Mouse (Mus musculus) embryonic facial prominence, embryonic 14.5 days (tissue): ENCODE data around the gene Col18a1. TPM values are rescaled to one million over a fixed set of nuclear protein-coding genes. Genes with fewer than 3 reads are reported as not detected.

Experiments
- ATAC-seq: fragments of 200-750 bp; cut with Nextera tagmentation; 2 replicates; pipeline ENCODE4 v1.8.0; 2017; ENCODE audit warnings: low read depth, moderate number of reproducible peaks, moderate TSS enrichment
- DNase-seq: peaks from one replicate; pipeline ENCODE4 v3.0.0-alpha.2; 2015; ENCODE audit warnings: low spot score
- H3K27ac ChIP-seq: fragments of 300-500 bp; sonication (generic); replicated peaks from 2 replicates; pipeline ENCODE4 v1.5.1; 2014; ENCODE audit warnings: low read depth, mild to moderate bottlenecking, low read length, moderate library complexity
- H3K27me3 ChIP-seq: fragments of 300-500 bp; sonication (generic); replicated peaks from 2 replicates; pipeline ENCODE4 v1.6.1; 2014; ENCODE audit warnings: low read length; ENCODE audit not compliant: control insufficient read depth, insufficient read depth
- H3K36me3 ChIP-seq: fragments of 300-500 bp; sonication (generic); 2 replicates; pipeline ENCODE4 v1.6.1; 2014; ENCODE audit warnings: low read length, mixed read lengths; ENCODE audit not compliant: control insufficient read depth, insufficient read depth
- H3K4me1 ChIP-seq: fragments of 300-500 bp; sonication (generic); 2 replicates; pipeline ENCODE4 v1.6.1; 2014; ENCODE audit warnings: antibody characterized with exemption, low read length; ENCODE audit not compliant: control insufficient read depth, insufficient read depth
- H3K4me2 ChIP-seq: fragments of 300-500 bp; sonication (generic); 2 replicates; pipeline ENCODE4 v1.6.1; 2014; ENCODE audit warnings: low read depth, mild to moderate bottlenecking, low read length, moderate library complexity, mixed read lengths
- H3K4me3 ChIP-seq: fragments of 300-500 bp; sonication (generic); 2 replicates; pipeline ENCODE4 v1.5.1; 2014; ENCODE audit warnings: low read depth, mild to moderate bottlenecking, low read length
- H3K9ac ChIP-seq: fragments of 300-500 bp; sonication (generic); 2 replicates; pipeline ENCODE4 v1.6.1; 2014; ENCODE audit warnings: low read depth, mild to moderate bottlenecking, low read length, moderate library complexity, mixed read lengths
- H3K9me3 ChIP-seq: fragments of 300-500 bp; sonication (generic); 2 replicates; pipeline ENCODE4 v1.6.1; 2016; ENCODE audit warnings: low read length; ENCODE audit not compliant: control insufficient read depth
- WGBS: fragments of 180-500 bp; shearing (Covaris S2); extraction: QIAGEN DNeasy Blood & Tissue Kit; methylation state at CpG from one replicate; pipeline ENCODE4 v1.1.7; 2014; 5-methylcytosine and 5-hydroxymethylcytosine counted together
- polyA plus RNA-seq: library from polyadenylated mRNA; unstranded; fragments of >200 nt; fragmentation: Nextera tagmentation; extraction: Ambion mirVana; gene quantifications from 2 replicates; pipeline ENCODE4 v1.2.1, GENCODE M21; 2014

Gene Col18a1
- polyA plus RNA-seq, 1 experiment from 2014 or later: 77.8 TPM

GRCm38 (mm10) chr10:77165318-77165945 lies 916 bp downstream of the Col18a1 start:
- H3K4me3 ChIP-seq: peak overlapping the region; percentile 51
- no peaks in the 10 kb centered on the region for H3K36me3 ChIP-seq
- ATAC-seq (0 out of 2 replicates have a peak, but pooled peaks have one; percentile 14), DNase-seq (peak; percentile 59)
- H3K9ac ChIP-seq: peak overlapping the region; percentile 59
- H3K9me3 ChIP-seq: no peaks in the 10 kb centered on the region
- under 1% methylated on average over 34 of the region's 40 CpGs for WGBS
- peaks cover 22% of the 10 kb centered on the region for H3K27me3 ChIP-seq
- H3K4me2 ChIP-seq: peak overlapping the region; percentile 87
- H3K4me1 ChIP-seq: peaks cover 10% of the 10 kb centered on the region; the same call in 1 of the 2 replicates
- peak overlapping the region; percentile 44; the same call in 1 of the 2 replicates for H3K27ac ChIP-seq

GRCm38 (mm10) chr10:77164437-77165052 lies 1.8 kb downstream of the Col18a1 start:
- no peaks in the 10 kb centered on the region for H3K36me3 ChIP-seq
- no peak overlapping the region for H3K27ac ChIP-seq
- WGBS: 6% methylated on average over 9 of the region's 9 CpGs
- DNase-seq: peak; percentile 33
- peak overlapping the region; percentile 51 for H3K4me3 ChIP-seq
- no peaks in the 10 kb centered on the region for H3K9me3 ChIP-seq
- peaks cover 18% of the 10 kb centered on the region for H3K4me1 ChIP-seq
- H3K4me2 ChIP-seq: peak overlapping the region; percentile 87
- peaks cover 22% of the 10 kb centered on the region for H3K27me3 ChIP-seq
- no peak for ATAC-seq
- H3K9ac ChIP-seq: peak overlapping the region; percentile 59; the same call in 1 of the 2 replicates

GRCm38 (mm10) chr10:77164041-77164436 lies 2.3 kb downstream of the Col18a1 start:
- 0 out of 2 replicates have a peak overlapping the region, but pooled peaks have one; percentile 21 for H3K27ac ChIP-seq

GRCm38 (mm10) chr10:77163392-77163977 lies 2.9 kb downstream of the Col18a1 start:
- ATAC-seq (peak; percentile 39; the same call in 1 of the 2 replicates), DNase-seq (peak; percentile 71)
- Histone ChIP-seq H3K36me3 (no peaks in the 10 kb centered on the region), H3K9ac (no peak overlapping the region), H3K4me1 (peaks cover 26% of the 10 kb centered on the region), H3K27me3 (peaks cover 22% of the 10 kb centered on the region), H3K4me2 (peak overlapping the region; percentile 87), H3K4me3 (0 out of 2 replicates have a peak overlapping the region, but pooled peaks have one; percentile 51), H3K27ac (0 out of 2 replicates have a peak overlapping the region, but pooled peaks have one; percentile 21), H3K9me3 (no peaks in the 10 kb centered on the region)
- WGBS: 32% methylated on average over 4 of the region's 4 CpGs

More at GRCm38 (mm10) chr10:77164041-77164436, 2.3 kb downstream of the Col18a1 start:
- 0 out of 2 replicates have a peak overlapping the region, but pooled peaks have one; percentile 51 for H3K4me3 ChIP-seq
- H3K27me3 ChIP-seq: peaks cover 22% of the 10 kb centered on the region
- peak overlapping the region; percentile 87 for H3K4me2 ChIP-seq
- DNase-seq: no peak
- no peak for ATAC-seq
- WGBS: 28% methylated on average over 5 of the region's 5 CpGs
- no peaks in the 10 kb centered on the region for H3K36me3 ChIP-seq
- H3K9me3 ChIP-seq: no peaks in the 10 kb centered on the region
- H3K9ac ChIP-seq: no peak overlapping the region
- peaks cover 23% of the 10 kb centered on the region for H3K4me1 ChIP-seq

GRCm38 (mm10) chr10:77159573-77159972 lies 6.8 kb downstream of the Col18a1 start:
- no peaks in the 10 kb centered on the region for H3K27me3 ChIP-seq
- no peak for ATAC-seq
- no peak overlapping the region for H3K4me3 ChIP-seq
- H3K36me3 ChIP-seq: no peaks in the 10 kb centered on the region
- H3K27ac ChIP-seq: no peak overlapping the region
- DNase-seq: no peak
- WGBS: 41% methylated on average over 8 of the region's 8 CpGs
- no peak overlapping the region for H3K9ac ChIP-seq
- no peaks in the 10 kb centered on the region for H3K9me3 ChIP-seq
- peaks cover 16% of the 10 kb centered on the region; the same call in 1 of the 2 replicates for H3K4me1 ChIP-seq
- no peak overlapping the region for H3K4me2 ChIP-seq

- peak; percentile 39 for DNase-seq
- H3K9ac ChIP-seq: no peak overlapping the region
- no peak for ATAC-seq
- no peak overlapping the region for H3K27ac ChIP-seq
- no peak overlapping the region for H3K4me3 ChIP-seq
- WGBS: 46% methylated on average over 3 of the region's 3 CpGs
- peaks cover 16% of the 10 kb centered on the region; the same call in 1 of the 2 replicates for H3K4me1 ChIP-seq
- no peaks in the 10 kb centered on the region for H3K27me3 ChIP-seq
- no peaks in the 10 kb centered on the region for H3K36me3 ChIP-seq
- no peak overlapping the region for H3K4me2 ChIP-seq
- no peaks in the 10 kb centered on the region for H3K9me3 ChIP-seq
Measured at GRCm38 (mm10) chr10:77158948-77159347, 7.4 kb downstream of the Col18a1 start.

GRCm38 (mm10) chr10:77157245-77158019 lies 8.9 kb downstream of the Col18a1 start:
- Histone ChIP-seq H3K36me3 (no peaks in the 10 kb centered on the region), H3K4me2 (no peak overlapping the region), H3K4me1 (peaks cover 16% of the 10 kb centered on the region; the same call in 1 of the 2 replicates), H3K9ac (no peak overlapping the region), H3K9me3 (no peaks in the 10 kb centered on the region), H3K27me3 (no peaks in the 10 kb centered on the region), H3K27ac (no peak overlapping the region), H3K4me3 (no peak overlapping the region)
- 37% methylated on average over 11 of the region's 11 CpGs for WGBS
- DNase-seq (no peak), ATAC-seq (no peak)

GRCm38 (mm10) chr10:77152178-77152621 lies 14.1 kb downstream of the Col18a1 start:
- Histone ChIP-seq H3K4me1 (peaks cover 25% of the 10 kb centered on the region), H3K9ac (no peak overlapping the region), H3K9me3 (no peaks in the 10 kb centered on the region), H3K27ac (no peak overlapping the region), H3K27me3 (no peaks in the 10 kb centered on the region), H3K36me3 (no peaks in the 10 kb centered on the region), H3K4me2 (no peak overlapping the region), H3K4me3 (no peak overlapping the region)
- 18% methylated on average over 2 of the region's 2 CpGs for WGBS
- DNase-seq: peak; percentile 83
- ATAC-seq: peak; percentile 56; the same call in 1 of the 2 replicates
